Mouse (Mus musculus) thymus, adult 2 months (tissue): ENCODE results near the gene Celf2.

Experiments used
- CTCF ChIP-seq: fragments of 200-500 bp; IDR thresholded peaks from 2 replicates; pipeline ENCODE4 v1.5.1; 2012; ENCODE audit warnings: mild to moderate bottlenecking, control low read depth, low read length, moderate library complexity, borderline replicate concordance; ENCODE audit not compliant: control insufficient read depth, poor library complexity, insufficient read depth; ENCODE audit errors: extremely low read depth
- POLR2A ChIP-seq: fragments of 200-500 bp; IDR thresholded peaks from 2 replicates; pipeline ENCODE4 v1.6.1; 2012; ENCODE audit warnings: mild to moderate bottlenecking, low read length, control low read depth, moderate library complexity; ENCODE audit not compliant: control insufficient read depth, poor library complexity, insufficient read depth; ENCODE audit errors: extremely low read depth

DNA sequence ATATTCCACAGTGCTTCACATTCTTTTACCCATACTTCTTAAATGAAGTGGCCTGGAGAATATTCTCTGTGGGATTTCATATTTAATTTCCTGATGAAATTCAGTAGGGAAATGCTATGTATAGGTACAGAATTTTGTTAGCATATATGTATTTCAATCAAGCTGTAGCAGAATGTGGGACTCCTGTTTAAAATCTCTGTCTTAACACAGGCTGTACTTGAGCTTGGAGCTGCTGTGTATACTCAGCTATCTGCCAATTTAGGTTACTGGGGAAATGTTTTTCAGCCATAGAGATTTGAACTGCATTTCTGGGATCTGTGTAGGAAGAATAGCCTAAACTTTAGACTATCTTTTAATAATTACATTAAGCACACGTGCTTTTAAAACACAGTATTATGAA lies 330.2 kb downstream of the Celf2 start:
- TF ChIP-seq CTCF, result no peak
- TF ChIP-seq POLR2A, result no peak
